Mouse (Mus musculus): ENCODE measurements around the gene Acan. TPM values are rescaled to one million over a fixed set of nuclear protein-coding genes. Genes with fewer than 3 reads are reported as not detected.

The Acan gene
- not detected in 2 replicates for total RNA-seq (2014; rRNA removed)
- polyA plus RNA-seq (2012; rRNA removed) = not detected in 2 replicates

DNA sequence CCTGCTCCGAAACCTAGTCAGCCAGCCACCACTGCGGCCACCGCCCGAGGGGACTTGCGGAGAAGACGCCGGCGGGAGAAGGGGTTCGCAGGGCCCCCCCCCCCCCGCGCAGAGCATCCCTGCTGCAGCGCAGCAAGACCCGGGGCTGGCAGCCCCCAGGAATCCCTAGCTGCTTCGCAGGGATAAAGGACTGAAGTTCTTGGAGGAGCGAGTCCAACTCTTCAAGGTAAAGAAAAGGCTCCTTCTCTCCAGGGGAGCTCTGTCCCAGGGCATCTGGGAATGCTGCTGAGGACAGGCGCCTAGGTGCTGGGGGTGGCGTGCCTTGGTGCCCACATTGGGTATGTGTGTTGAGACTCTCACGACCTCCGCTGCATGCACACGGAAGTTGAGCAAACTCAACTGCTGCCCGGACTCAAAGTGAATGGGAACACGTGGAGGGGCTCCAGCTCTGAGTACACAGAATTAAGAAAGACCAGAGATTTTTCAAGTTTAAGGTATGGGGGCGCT is at the start of gene Acan:
TSS of gene Acan (plus strand) at position 101 of the 507 bp plus-strand sequence.
- 2% methylated on average over 23 of the region's 23 CpGs for WGBS
- no peak for DNase-seq (ENCODE audit: extremely low read depth, low read depth, low spot score)
- Histone ChIP-seq H3K9ac (ENCODE audit: low read depth, low read length) (no peak within 1 kb of the TSS), H3K27me3 (ENCODE audit: control insufficient read depth, insufficient read depth, low read length) (0 out of 2 replicates have a peak, but pooled peaks cover 8% of the 10 kb centered on the region), H3K27ac (replicated peaks; ENCODE audit: insufficient read depth, low read depth, low read length) (no peak within 1 kb of the TSS), H3K4me1 (ENCODE audit: control insufficient read depth, insufficient read depth, low read length) (no peaks in the 10 kb centered on the region), H3K79me2 (ENCODE audit: control insufficient read depth, insufficient read depth, low read length) (no peaks in the 10 kb centered on the region), H3K4me3 (ENCODE audit: insufficient read depth, low read depth, low read length) (no peak within 1 kb of the TSS), H3K36me3 (ENCODE audit: control insufficient read depth, insufficient read depth, low read length) (no peaks in the 10 kb centered on the region)
- TF ChIP-seq POLR2A (IDR thresholded peaks at IDR 0.05; ENCODE audit: extremely low read depth, insufficient read depth, low read length) (no peak), CTCF (IDR thresholded peaks at IDR 0.05; ENCODE audit: low read depth, low read length) (no peak)

DNA sequence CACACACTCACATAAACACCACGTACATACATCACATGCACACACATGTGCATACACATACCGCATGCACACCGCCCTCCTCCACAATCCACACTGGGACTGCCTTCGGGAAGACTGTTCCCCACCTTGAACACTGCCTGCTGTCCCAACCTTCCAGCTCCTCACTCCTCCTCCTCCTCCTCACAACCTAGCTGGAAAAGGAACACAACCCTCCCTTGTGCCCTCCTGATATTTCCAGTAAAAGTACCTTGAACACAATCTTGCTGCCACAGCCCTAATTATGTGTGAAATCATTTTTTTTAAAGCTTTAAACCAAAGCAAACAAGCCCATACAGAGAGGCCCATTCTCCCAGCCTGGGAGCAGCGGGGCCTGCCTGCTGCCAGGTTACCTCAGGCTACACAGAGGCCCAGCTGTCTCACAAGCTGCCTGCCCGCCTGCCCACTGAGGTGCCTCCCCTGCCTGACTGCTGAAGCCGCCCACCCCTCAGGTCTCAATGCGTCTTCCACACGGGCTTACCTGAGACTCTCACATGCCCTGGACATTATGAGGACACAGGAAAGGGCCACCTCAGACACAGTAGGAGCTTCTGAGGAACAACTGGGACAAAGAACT is 31.9 kb upstream of the Acan start:
- no peak for TF ChIP-seq CTCF (IDR thresholded peaks at IDR 0.05; ENCODE audit: low read depth, low read length)
- TF ChIP-seq POLR2A (IDR thresholded peaks at IDR 0.05; ENCODE audit: extremely low read depth, insufficient read depth, low read length) = no peak
- H3K36me3 ChIP-seq (ENCODE audit: control insufficient read depth, insufficient read depth, low read length) = no peaks in the 10 kb centered on the region
- no peak overlapping the region for H3K4me3 ChIP-seq (ENCODE audit: insufficient read depth, low read depth, low read length)
- DNase-seq (ENCODE audit: extremely low read depth, low read depth, low spot score) = no peak
- H3K9ac ChIP-seq (ENCODE audit: low read depth, low read length) = no peak overlapping the region
- no peaks in the 10 kb centered on the region for H3K27me3 ChIP-seq (ENCODE audit: control insufficient read depth, insufficient read depth, low read length)
- H3K27ac ChIP-seq (replicated peaks; ENCODE audit: insufficient read depth, low read depth, low read length) = no peak overlapping the region
- H3K79me2 ChIP-seq (ENCODE audit: control insufficient read depth, insufficient read depth, low read length) = no peaks in the 10 kb centered on the region
- H3K4me1 ChIP-seq (ENCODE audit: control insufficient read depth, insufficient read depth, low read length) = no peaks in the 10 kb centered on the region
- WGBS = 76% methylated on average over 9 of the region's 9 CpGs

DNA sequence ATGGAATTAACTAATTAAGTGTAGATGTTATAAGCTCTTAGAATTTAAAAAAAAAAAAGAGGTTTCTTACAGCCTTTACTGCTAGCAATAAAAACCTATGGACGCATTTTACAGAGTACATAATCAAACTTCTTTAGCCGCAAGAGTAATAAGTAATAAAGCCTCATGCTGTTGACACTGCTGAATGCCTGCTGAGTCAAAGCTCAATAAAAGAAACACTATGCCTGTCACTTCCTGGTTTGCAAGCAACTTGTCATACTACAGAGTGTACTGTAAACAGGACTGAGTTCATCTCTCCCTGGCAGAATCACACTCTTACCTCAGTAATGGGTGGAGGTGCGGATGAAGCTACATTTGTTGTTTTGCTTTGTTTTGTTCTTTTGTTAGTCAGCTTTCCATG is 24.1 kb upstream of the Acan start:
- no peak overlapping the region for H3K9ac ChIP-seq (ENCODE audit: low read depth, low read length)
- H3K27ac ChIP-seq (replicated peaks; ENCODE audit: insufficient read depth, low read depth, low read length) = no peak overlapping the region
- no peak for TF ChIP-seq POLR2A (IDR thresholded peaks at IDR 0.05; ENCODE audit: extremely low read depth, insufficient read depth, low read length)
- TF ChIP-seq CTCF (IDR thresholded peaks at IDR 0.05; ENCODE audit: low read depth, low read length) = no peak
- H3K4me3 ChIP-seq (ENCODE audit: insufficient read depth, low read depth, low read length) = no peak overlapping the region
- DNase-seq (ENCODE audit: extremely low read depth, low read depth, low spot score) = no peak
- H3K79me2 ChIP-seq (ENCODE audit: control insufficient read depth, insufficient read depth, low read length) = no peaks in the 10 kb centered on the region
- H3K27me3 ChIP-seq (ENCODE audit: control insufficient read depth, insufficient read depth, low read length) = no peaks in the 10 kb centered on the region
- no peaks in the 10 kb centered on the region for H3K4me1 ChIP-seq (ENCODE audit: control insufficient read depth, insufficient read depth, low read length)
- 91% methylated on average over 3 of the region's 3 CpGs for WGBS
- H3K36me3 ChIP-seq (ENCODE audit: control insufficient read depth, insufficient read depth, low read length) = no peaks in the 10 kb centered on the region

DNA sequence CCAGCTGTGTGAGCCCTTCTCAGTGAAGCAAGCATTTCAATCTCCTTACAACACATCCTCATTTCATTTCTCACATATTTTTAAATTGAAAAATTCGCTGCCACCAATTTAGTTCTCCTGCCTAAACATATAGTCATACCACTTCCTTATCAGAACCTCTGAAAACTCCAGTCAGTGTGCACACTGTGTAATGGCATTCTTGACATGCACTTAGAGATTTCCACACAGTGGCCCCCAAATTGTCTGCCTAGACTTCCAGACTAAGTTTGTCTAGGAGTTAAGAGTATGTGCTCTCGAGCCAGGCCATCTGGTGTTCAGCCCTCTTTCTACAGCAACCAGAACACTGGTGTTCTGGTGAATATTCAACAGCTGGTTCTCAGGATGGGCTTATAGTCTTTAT is 19.5 kb upstream of the Acan start:
- Histone ChIP-seq H3K4me3 (ENCODE audit: insufficient read depth, low read depth, low read length) (no peak overlapping the region), H3K36me3 (ENCODE audit: control insufficient read depth, insufficient read depth, low read length) (no peaks in the 10 kb centered on the region), H3K4me1 (ENCODE audit: control insufficient read depth, insufficient read depth, low read length) (no peaks in the 10 kb centered on the region), H3K27me3 (ENCODE audit: control insufficient read depth, insufficient read depth, low read length) (no peaks in the 10 kb centered on the region), H3K27ac (replicated peaks; ENCODE audit: insufficient read depth, low read depth, low read length) (no peak overlapping the region), H3K9ac (ENCODE audit: low read depth, low read length) (no peak overlapping the region), H3K79me2 (ENCODE audit: control insufficient read depth, insufficient read depth, low read length) (no peaks in the 10 kb centered on the region)
- 62% methylated on average over 2 of the region's 2 CpGs for WGBS
- TF ChIP-seq POLR2A (IDR thresholded peaks at IDR 0.05; ENCODE audit: extremely low read depth, insufficient read depth, low read length) (no peak), CTCF (IDR thresholded peaks at IDR 0.05; ENCODE audit: low read depth, low read length) (no peak)
- no peak for DNase-seq (ENCODE audit: extremely low read depth, low read depth, low spot score)

DNA sequence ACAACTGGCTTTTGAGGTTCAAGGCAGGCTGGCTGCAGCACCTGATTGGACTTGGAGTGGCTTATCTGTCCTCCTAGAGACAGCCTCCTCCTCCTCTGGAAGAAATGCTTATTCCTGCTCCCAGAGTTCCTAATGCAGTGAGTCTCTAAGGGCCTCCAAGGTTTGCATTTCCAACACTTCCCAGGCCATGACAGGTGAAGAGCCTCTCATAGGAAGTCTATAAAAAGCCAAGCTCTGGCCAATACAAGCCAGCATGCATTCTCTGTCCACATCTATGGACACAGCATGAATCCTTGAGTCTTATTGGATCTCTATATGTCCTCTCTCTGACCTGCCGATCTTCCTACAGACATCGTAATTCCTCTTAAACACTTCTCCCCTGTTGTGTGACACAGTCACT is 18.8 kb upstream of the Acan start:
- TF ChIP-seq POLR2A (IDR thresholded peaks at IDR 0.05; ENCODE audit: extremely low read depth, insufficient read depth, low read length) = no peak
- TF ChIP-seq CTCF (IDR thresholded peaks at IDR 0.05; ENCODE audit: low read depth, low read length) = no peak
- WGBS = 90% methylated on average over 2 of the region's 2 CpGs

DNA sequence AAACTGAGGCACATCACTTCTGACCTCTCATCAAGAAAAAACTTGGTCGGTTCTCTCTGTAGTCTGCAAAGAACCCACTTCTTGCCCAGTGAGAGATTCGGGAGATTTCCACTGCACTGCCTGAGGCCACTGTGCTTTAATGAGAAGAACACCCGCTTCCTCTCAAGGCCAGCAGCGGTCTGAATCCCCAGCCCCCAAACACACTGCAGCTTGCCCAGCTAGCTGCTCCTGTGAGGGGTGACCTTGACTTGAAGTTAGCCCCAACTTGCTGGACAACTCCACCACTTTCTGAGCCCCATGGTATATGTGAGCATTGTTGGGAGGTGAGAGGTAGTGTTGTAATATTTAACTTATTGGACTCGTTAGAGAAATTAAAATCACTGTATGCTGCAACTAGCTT is 1.2 kb upstream of the Acan start:
- TF ChIP-seq CTCF (IDR thresholded peaks at IDR 0.05; ENCODE audit: low read depth, low read length) = no peak
- no peak for TF ChIP-seq POLR2A (IDR thresholded peaks at IDR 0.05; ENCODE audit: extremely low read depth, insufficient read depth, low read length)
- Histone ChIP-seq H3K4me3 (ENCODE audit: insufficient read depth, low read depth, low read length) (no peak overlapping the region), H3K4me1 (ENCODE audit: control insufficient read depth, insufficient read depth, low read length) (no peaks in the 10 kb centered on the region), H3K27me3 (ENCODE audit: control insufficient read depth, insufficient read depth, low read length) (0 out of 2 replicates have a peak, but pooled peaks cover 8% of the 10 kb centered on the region), H3K79me2 (ENCODE audit: control insufficient read depth, insufficient read depth, low read length) (no peaks in the 10 kb centered on the region), H3K9ac (ENCODE audit: low read depth, low read length) (no peak overlapping the region), H3K36me3 (ENCODE audit: control insufficient read depth, insufficient read depth, low read length) (no peaks in the 10 kb centered on the region), H3K27ac (replicated peaks; ENCODE audit: insufficient read depth, low read depth, low read length) (no peak overlapping the region)
- no peak for DNase-seq (ENCODE audit: extremely low read depth, low read depth, low spot score)
- WGBS = 24% methylated on average over 5 of the region's 5 CpGs

More for the DNA sequence above, 18.8 kb upstream of the Acan start:
- no peak for DNase-seq (ENCODE audit: extremely low read depth, low read depth, low spot score)
- Histone ChIP-seq H3K36me3 (ENCODE audit: control insufficient read depth, insufficient read depth, low read length) (no peaks in the 10 kb centered on the region), H3K9ac (ENCODE audit: low read depth, low read length) (no peak overlapping the region), H3K4me3 (ENCODE audit: insufficient read depth, low read depth, low read length) (no peak overlapping the region), H3K79me2 (ENCODE audit: control insufficient read depth, insufficient read depth, low read length) (no peaks in the 10 kb centered on the region), H3K4me1 (ENCODE audit: control insufficient read depth, insufficient read depth, low read length) (no peaks in the 10 kb centered on the region), H3K27me3 (ENCODE audit: control insufficient read depth, insufficient read depth, low read length) (no peaks in the 10 kb centered on the region), H3K27ac (replicated peaks; ENCODE audit: insufficient read depth, low read depth, low read length) (no peak overlapping the region)
